Mouse (Mus musculus) heart, adult 9 months (tissue): ENCODE data around the gene Stard7.
"Not testable (repeated sequence)": the region's sequence is repeated elsewhere in the genome, so short reads cannot be mapped to it uniquely, and the experiment has no call there.

Source experiments
- DNase-seq, 2 experiments: peaks; one replicate each; pipeline ENCODE4 v3.0.0; 2022; ENCODE audit warnings: low spot score in 2 of 2

Stard7 gene

DNA sequence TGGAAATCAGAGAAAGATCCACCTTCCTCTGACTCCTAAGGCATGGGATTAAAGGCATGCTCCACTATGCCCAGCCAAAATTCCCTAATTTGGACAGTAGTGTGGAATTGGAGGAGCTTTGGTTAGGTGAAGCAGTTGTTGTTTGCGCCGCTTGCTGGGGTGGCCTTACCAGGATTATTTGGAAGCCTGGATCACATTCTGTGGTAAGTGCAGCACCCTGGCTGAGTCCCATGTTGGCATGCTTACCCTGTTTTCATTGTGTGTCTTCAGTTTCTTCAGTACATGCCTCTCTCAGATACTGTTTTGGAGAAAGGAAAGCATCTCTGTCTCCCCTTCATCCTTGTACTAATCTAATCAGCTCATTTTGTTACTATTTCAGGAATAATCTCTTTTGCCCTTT, 4.6 kb downstream of the Stard7 start:
- no peak for DNase-seq

DNA sequence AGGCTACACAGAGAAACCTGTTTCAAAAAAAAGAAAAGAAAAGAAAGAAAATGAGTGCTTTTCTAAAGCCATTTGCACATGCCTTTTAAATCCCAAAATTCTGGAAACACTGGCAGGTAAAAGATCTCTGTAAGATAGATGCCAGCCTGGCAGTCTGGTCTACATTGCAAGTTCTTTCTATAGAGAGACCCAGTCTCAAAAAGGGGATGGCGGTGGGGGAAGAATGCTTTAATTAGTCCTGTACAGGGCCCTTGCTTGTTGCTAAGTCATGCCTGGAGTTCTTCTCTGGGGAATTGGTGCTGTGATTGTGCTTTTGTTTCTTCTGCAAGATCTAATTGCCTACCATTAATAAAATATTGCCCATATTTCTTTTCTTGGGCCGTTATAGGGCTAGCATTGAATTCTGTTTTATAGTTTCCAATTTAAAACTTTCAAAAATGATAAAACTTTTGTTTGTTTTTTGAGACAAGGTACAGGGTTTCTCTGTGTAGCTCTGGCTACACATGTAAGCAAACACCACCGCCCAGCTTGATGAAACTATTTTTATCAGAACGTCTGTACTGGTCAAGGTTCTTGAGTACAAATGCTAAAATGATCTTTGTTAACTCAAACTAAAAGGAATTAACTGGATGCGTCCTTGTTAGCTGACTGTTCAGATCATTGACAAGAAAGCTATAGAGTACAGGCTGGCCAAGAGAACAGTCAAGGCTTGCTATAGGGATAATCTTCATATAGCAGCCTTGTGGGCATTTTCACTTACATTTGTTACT, 5.7 kb downstream of the Stard7 start:
- DNase-seq: no peak

DNA sequence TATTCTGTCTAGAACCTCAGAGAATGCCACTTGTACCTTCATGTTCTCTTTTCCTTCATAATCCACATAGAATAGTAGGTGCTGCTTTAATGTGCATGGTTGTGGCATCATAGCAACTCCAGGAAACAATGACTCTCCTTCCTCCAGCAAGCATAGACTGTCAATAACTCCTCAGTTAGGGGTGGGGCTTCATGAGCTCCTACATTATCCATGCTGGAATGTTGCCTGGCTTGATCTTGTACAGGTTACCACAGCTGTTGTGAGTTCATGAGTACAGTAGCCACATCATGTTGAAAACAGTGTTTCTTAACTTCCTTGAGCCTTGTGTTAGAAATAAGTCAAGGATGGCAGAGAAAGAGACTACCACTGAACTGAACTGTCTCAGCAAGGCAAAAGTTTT, 8.1 kb downstream of the Stard7 start:
- DNase-seq: no peak

DNA sequence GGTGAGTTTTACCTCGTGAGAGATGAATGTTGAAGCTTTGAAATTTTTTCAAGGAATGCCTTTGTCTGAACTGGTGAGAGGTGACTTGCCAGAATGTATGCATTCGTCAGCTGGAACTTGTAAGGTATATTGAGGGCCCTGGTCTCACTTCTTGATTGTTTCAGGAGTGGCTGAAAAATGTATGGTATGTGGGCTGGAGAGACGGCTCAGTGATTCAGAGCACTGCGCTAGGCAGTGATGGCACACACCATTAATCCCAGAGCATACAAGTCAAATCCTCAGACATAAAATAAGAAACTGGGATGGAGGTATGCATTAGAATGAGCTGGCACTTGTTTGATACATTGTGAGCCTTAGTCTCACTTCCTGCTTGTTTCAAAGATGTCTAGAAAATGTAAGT, 22.2 kb downstream of the Stard7 start:
- no peak for DNase-seq

DNA sequence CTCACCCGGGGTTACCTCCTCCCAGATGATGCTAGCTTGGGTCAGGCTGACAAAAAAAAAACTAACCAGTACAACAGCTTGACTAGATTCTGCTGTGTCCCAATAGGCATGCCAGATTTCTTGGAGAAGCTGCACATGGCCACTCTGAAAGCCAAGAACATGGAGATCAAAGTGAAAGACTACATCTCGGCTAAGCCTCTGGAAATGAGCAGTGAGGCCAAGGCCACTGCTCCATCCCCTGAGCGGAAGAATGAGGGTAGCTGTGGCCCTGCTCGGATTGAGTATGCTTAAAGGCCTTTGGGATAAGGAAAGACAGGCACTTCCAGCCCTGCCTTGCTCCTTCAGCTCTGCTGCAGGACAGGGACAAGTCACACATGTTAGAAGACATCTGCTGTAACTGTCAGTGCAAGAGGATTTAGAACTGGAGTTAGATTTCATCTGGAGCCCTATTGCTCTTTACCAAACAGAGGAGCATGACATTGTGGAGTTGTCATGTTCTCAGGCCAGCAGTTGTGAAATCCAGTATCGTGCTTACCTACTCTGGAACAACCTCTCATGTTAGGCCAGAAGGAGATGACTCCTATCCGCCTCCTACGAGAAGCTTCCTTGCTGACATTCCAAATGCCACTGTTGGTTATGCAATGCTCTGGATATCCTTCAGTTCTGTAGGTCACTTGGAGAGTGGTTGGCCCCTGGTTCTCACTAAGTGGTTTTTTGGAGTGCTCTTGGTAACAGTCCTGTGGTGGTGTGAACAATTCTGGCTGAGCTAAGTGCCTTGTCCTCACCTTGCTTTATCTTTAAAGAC, 27.2 kb downstream of the Stard7 start:
- peak; percentile 27 for DNase-seq

DNA sequence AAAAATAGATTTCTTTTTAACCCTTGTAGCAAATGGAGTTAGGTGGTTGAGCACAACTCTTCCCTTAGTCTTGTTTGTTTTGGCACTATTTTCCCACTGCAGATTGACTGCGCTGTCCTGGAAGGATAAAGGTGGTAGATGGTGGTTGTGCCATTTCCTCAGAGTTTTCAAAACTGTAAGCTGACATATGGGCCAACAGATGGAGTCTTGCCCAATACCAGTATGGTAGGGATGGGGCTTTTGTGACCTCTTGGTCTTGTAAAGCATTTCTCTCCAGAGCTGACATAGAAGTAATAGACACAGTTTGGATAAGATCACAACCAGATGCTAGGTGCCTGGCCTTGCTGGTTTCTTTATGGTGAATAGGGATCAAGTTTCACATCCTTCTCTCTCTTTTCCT, 28.0 kb downstream of the Stard7 start:
- DNase-seq: no peak

DNA sequence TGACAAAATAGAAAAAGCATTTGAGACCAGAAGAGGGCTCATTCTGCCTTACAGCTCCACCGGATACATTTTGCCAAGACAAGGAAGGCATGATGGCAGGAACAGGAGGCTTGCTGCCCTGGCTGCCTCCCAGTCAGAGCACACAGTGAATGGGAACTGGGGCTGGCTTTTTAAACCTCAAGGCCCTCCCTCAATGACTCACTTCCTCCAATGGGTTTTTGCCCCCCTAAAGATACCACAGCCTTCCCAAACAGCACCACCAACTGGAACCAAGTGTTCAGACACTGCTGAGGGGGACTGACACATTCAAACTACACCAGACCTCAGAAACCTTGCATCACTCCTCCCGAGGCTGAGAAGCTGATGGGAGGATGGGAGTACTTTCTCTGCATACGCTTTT, 30.7 kb downstream of the Stard7 start:
- DNase-seq: no peak

DNA sequence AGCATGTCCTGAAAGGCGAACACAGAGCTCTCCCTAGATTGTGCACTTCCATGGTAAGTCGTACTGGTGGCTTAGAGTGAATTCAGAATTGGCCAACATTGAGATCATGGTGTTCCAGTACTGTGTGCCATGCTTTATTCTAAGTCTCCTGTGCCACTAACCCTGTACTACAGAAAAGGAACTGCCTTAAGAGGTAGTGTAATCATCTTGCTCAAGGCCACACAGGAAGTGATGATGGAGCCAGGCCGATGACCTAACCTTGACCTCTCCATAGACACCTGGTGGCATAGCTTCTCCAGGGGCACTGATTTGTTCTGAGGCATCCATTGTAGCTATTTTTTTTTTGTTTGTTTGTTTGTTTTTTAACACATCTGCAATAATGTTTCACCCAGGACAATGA, 31.9 kb downstream of the Stard7 start:
- DNase-seq: no peak

DNA sequence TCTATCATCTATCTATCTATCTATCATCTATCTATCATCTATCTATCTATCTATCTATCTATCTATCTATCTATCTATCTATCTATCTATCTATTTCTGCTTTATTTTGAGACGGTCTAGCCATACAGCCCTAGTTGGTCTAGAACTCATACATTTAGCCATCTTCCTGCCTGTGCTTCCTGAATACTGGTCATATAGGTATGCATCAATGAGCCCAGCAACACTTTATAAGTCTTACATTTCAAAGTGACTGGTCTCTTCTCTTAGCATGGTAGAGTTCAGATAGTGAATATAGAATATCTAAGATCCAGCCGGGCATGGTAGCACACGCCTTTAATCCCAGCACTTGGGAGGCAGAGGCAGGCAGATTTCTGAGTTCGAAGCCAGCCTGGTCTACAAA, 34.2 kb downstream of the Stard7 start:
- DNase-seq: not testable (repeated sequence)

DNA sequence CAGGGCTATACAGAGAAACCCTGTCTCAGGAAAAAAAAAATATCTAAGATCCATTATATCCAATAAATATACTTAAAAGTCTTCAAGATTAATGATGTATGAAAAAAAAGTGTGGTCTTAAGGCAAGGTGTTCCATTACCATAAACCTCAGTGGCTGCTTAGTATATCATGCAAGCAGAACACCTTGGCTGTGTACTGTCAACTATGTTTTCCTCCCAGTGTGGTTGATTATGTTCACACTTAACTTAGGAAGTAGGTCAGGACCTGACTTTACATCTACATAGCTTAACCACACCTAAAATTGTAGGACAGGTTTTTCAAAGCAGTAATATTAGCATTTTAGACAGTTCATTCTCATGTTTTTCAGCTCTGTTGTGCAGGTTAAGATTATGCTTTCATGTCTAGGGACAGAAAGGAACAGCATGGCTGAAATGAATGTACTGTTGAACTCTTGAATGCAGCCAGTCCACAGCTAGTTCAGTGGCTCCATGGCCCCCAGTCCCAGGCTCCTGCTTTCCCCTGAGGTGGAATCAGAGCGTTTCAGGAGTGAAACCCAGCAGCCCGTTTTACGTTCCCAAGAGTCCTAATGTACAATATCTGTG, 34.7 kb downstream of the Stard7 start:
- no peak for DNase-seq

DNA sequence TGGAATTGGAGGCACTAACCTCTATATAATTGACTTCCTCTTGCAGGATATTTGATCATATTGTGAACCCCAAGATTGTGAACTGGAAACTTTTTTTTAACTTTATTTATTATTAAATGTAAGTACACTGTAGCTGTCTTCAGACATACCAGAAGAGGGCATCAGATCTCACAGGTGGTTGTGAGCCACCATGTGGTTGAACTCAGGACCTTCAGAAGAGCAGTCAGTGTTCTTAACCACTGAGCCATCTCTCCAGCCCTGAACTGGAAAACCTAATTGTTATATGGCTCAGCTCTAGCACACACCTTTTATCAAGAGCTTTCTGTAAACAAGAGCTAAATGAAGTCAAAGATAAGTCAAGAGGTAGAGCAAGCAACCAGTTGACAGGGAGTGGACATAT, 36.1 kb downstream of the Stard7 start:
- no peak for DNase-seq

DNA sequence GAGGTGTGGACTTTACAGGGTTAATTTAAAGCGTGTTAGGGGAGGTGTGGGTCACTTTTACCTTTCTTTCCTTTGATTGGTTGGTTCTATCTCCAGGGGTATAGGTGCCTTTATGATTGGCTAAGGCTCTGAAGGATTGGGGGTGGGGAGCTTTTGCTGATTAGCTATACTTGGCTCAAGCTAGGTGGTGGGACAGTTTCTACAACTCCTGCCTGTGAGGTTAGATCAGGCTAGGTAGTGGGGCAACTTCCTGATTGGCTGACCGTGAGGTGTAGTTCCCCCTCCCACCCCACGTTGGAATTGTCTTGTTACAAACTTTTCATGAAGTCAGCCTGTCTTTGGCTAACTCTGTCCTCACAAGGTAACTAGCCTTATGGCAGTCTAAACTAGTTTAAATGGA, 37.2 kb downstream of the Stard7 start:
- DNase-seq: no peak

DNA sequence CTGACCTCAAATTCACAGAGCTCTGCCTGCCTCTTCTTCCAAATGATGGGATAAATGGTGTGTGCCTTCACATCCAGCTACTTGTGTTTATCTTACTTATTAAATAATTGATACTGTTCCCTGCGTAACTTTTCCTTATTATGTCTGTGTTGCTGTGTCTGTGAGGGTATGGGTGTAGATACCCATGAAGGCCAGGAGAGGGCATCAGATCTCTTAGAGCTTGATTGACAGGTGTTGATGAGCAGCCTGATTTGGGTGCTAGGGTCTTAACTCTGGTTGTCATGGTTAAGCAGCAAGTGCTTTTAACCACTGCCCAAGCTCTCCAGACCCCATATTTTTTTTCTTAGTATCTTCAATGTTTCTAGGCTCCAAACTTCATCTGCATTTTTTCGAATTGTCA, 38.6 kb downstream of the Stard7 start:
- DNase-seq: no peak

DNA sequence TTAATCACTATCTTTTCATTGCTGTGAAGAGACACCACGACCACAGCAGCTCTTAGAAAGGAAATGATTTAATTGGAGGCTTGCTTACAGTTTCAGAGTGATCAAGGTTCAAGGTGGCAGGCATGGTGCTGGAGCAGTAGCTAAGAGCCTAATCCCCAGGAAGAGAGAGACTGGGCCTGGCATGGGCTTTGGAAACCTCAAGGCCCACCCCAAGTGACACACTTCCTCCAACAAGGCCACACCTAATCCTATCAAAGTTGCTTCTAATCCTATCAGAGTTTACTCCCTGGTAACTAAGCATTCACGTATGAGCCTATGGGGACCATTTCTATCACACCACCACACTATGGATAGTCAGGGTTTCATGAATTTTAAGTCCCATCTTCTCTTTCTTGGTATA, 40.2 kb downstream of the Stard7 start:
- DNase-seq: no peak

DNA sequence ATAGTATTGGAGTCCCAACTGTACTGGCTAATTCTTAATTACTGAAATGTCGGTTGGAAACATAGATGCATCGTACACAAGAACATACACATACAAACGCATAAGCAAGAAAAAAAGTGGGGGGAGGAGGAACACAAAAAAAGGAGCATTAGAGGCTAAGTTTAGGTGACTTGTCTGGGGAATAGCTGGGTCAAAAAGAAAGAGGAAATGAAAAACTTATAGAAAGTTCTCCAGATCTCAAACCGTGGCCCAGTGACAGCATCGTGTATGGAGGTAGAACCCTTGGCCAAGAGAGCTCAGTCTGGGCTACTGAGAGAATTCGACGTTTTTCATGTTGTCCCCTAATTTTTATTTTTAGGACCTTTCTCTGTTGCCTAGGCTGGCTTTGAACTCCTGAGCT, 40.7 kb downstream of the Stard7 start:
- DNase-seq: no peak

DNA sequence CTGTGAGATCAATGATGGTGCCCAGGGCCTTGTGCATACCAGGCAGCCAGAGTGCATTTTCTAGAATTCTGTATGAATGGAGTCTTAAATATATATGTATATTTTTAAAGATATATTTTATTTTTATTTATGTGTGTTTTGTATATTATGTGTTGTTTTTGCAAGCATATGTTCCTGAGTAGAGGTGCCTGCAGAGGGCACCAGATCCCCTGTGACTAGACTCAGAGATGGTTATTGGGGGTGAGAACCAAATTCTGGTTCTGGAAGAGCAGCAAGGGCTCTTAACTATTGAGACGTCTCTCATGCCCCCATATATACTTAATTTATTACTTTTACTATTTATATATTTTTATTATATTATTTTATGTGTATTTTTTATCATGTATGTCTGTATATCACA, 41.2 kb downstream of the Stard7 start:
- DNase-seq: no peak

DNA sequence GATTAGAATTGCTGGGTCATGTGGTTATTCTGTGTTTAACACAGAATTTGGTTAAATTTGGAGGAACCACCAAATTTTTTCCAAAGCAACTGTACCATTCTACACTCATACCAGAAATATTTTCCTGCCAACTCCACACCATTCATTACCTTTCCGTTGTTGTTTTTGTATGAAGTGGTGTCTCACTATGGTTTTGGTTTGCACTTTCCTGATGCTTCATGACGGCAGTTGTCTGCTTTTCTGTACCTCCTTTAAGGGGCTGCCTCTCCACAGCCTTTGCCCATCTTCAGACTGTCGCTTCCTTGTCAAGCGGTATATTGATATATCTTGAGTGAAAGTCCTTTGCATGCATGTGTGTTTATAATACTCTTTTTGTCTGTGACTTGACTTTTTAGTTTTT, 42.8 kb downstream of the Stard7 start:
- DNase-seq: no peak

DNA sequence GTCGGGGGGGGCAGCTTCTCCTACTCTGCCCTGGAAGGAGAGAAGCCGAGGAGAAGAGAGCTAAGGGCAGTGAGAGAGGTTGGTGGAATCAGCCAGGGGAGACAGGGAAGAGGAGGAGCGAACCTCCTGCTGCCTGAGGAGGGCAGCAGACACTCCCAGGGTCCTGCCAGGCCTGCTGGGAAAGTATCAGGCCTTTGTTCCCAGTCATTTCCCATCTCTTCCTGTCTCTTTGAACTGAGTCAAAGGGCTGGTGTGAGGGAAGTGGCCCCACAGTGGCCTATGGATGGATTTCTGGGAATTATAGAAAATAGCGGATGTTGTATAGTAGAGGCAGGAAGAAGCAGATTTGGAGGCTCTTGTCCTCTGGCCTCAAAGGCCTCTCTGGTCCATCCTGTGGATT, 43.9 kb downstream of the Stard7 start:
- no peak for DNase-seq

DNA sequence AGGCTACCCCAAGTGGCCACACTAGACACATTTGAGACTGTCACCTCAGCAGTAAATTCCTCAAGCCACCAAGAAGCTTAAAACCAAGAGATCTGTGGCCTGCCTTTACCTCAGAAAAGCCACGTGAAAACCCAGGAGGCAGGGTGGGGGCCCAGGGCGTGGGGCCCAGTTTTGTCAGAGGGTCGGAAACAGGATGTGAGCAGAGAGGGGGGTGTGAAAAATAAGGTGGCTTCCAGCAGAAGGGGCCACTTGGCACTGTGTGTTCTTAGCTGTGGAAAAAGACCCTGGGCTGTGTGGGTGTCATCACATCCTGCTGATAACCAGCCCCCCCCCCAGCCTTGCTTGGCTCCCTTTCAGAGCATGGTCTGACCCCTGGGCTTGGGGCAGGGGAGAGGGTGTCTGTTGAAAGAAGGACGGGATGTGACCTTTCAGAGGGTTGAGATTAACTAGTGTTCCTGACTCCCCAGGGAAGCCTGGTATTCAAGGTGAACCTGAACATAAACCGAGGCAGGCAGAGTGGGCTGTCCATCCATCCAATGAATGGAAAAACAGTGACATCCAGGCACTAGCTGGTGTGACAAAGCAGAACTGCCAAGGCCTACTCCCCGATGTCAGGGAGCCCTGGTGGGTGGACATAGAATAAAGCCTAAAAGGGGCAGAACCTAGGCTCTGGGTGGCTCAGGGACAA, 44.6 kb downstream of the Stard7 start:
- peak in 1 of 2 experiments; percentile 17 for DNase-seq

DNA sequence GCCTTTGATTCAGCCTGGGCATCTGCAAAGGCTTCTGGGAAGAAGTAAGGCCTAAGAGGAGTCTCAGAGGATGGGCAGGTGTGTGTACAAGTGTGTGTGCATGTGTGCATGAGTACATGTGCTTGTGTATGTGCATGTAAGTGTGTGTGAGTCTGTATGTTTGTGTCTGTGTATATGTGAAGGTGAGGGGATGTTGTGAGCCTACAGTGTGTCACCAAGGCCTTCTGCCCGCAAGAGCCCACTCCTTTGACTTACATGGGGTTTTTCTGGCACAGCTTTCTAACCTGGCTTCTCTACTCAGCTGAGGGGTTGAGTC, 45.1 kb downstream of the Stard7 start:
- no peak for DNase-seq

DNA sequence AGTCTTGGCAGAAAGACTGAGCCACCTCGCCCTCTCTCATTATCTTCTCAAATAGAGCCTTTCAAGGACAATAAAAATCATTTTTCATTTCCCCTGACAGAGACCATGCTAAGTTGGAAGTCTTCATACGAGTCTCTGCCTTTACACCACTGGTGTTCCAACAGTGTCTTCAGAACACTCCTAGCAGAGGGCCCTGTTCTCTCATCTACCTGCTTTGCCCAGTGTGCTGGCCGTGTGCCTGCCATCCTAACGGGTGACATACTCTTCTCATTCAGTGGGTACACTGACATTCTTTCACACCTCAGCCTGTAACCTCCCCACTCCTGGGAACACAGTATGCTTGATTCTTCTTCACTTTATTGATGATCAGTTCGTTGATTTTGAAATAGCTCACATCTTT, 46.4 kb downstream of the Stard7 start:
- no peak for DNase-seq

DNA sequence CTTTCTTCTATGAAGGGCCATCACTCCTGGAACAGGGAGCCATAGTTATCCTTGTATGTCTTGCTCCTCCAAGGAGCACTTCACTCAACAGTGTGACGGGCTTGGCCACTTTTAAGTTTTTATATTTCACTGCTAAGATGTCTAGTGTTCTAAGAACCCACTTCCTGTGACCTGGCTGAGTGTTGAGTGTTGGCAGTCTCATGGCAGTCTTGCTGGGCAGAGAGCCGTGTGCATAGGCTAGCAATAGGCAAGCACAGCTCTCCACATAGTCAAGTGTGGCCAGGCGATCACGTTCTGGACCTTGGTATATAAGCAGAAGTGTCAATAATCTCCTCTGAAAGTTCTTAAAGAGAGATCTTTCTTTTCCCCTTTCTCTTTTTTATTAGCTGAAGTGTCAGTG, 48.1 kb downstream of the Stard7 start:
- DNase-seq: no peak

DNA sequence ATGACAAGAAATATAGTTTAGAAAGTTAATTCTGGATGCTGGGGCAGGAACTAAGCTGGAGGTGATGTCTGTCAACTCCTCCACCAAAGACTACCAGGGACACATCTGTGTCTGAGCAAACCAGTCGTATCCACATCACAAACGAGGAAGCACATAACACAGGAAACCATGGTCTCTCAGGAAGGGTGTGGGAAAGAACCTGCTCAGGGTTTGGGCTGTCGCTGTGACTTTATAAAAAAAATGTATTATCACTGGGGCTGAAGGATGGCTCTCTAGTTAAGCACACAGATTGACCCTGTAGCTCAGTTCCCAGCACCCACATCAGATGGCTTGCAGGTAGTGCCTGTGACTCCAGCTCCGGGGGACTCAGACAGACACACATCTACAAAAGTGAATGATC, 49.1 kb downstream of the Stard7 start:
- no peak for DNase-seq
